Mouse (Mus musculus) forebrain, embryonic 15.5 days (tissue): ENCODE data around the gene Sfxn5. TPM values are rescaled to one million over a fixed set of nuclear protein-coding genes. Genes with fewer than 3 reads are reported as not detected.

Experiments used
- ATAC-seq: fragments of 200-750 bp; cut with Nextera tagmentation; replicated peaks from 2 replicates; pipeline ENCODE4 v1.8.0; 2017; ENCODE audit warnings: mild to moderate bottlenecking, moderate TSS enrichment, moderate library complexity
- H3K27ac ChIP-seq: fragments of 300-500 bp; sonication (generic); replicated peaks from 2 replicates; pipeline ENCODE4 v1.5.1; 2015; ENCODE audit warnings: mild to moderate bottlenecking, inconsistent platforms
- H3K27me3 ChIP-seq: fragments of 300-500 bp; sonication (generic); 2 replicates; pipeline ENCODE4 v1.6.1; 2015; ENCODE audit warnings: inconsistent platforms
- H3K36me3 ChIP-seq: fragments of 300-500 bp; sonication (generic); 2 replicates; pipeline ENCODE4 v1.6.1; 2015; ENCODE audit warnings: mild to moderate bottlenecking, inconsistent platforms
- H3K4me1 ChIP-seq: fragments of 300-500 bp; sonication (generic); 2 replicates; pipeline ENCODE4 v1.6.1; 2015; ENCODE audit warnings: inconsistent platforms
- H3K4me2 ChIP-seq: fragments of 300-500 bp; sonication (generic); replicated peaks from 2 replicates; pipeline ENCODE4 v1.6.1; 2015; ENCODE audit warnings: mild to moderate bottlenecking, inconsistent platforms
- H3K4me3 ChIP-seq: fragments of 300-500 bp; sonication (generic); 2 replicates; pipeline ENCODE4 v1.5.1; 2015; ENCODE audit warnings: mild to moderate bottlenecking, inconsistent platforms
- H3K9ac ChIP-seq: fragments of 300-500 bp; sonication (generic); replicated peaks from 2 replicates; pipeline ENCODE4 v1.6.1; 2015; ENCODE audit warnings: mild to moderate bottlenecking, inconsistent platforms
- H3K9me3 ChIP-seq: fragments of 300-500 bp; sonication (generic); 2 replicates; pipeline ENCODE4 v1.6.1; 2016; ENCODE audit warnings: inconsistent platforms
- WGBS: fragments of 180-500 bp; shearing (Covaris S2); methylation state at CpG from one replicate; pipeline ENCODE4 v1.1.7; 2015; ENCODE audit warnings: mixed read lengths; 5-methylcytosine and 5-hydroxymethylcytosine counted together
- microRNA-seq: library from miRNA; unstranded; fragments of <30 nt; microRNA quantifications from one replicate; pipeline ENCODE4, GENCODE M21; 2016
- polyA plus RNA-seq: library from polyadenylated mRNA; unstranded; fragments of >200 nt; fragmentation: Nextera tagmentation; extraction: Ambion mirVana; gene quantifications from 2 replicates; pipeline ENCODE4 v1.2.1, GENCODE M21; 2015

The Sfxn5 gene
- polyA plus RNA-seq, 1 experiment from 2014 or later: 24.2 TPM

DNA sequence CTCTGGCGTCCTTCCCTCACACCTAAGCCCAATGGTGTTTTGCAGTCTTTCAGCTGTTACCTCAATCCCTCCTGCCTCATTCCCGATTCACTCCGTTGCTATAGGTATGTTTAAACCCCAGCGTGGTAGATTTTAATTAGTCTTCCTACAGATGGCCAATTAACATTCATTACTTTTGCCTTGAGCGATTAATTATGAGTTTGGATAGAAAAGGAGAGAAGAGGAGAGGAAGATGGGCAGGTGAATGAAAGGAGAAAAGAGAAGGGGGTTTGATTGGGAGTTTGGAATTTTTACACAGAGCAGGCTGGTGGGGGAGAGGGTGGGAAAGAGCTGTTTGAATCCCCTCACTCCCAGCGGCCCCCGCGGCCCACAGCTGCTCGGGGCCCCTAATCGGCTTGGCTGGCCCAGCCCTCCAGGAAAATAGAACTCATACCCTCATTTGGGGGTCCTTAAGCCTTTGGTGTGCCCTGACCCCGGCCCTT, 167.7 kb downstream of the Sfxn5 start:
- Histone ChIP-seq H3K36me3 (no peaks in the 10 kb centered on the region), H3K9ac (peak overlapping the region; percentile 33), H3K4me3 (peak overlapping the region; percentile 24), H3K27me3 (no peaks in the 10 kb centered on the region), H3K27ac (peak overlapping the region; percentile 77), H3K4me2 (peak overlapping the region; percentile 45), H3K9me3 (no peaks in the 10 kb centered on the region), H3K4me1 (peaks cover 15% of the 10 kb centered on the region)
- peak; percentile 80 for ATAC-seq
- 6% methylated on average over 11 of the region's 11 CpGs for WGBS

Small RNAs within 50 kb of the gene (microRNA-seq; reads per million reads assigned to microRNA genes)
- not detected for gene Mir705

Other genes with a start within 250 kb of the Sfxn5 start
- 29.7 and 34.6 TPM in 2 replicates for gene Spr, start 195.7 kb downstream of the Sfxn5 start, polyA plus RNA-seq
- gene Emx1, start 146.0 kb downstream of the Sfxn5 start, polyA plus RNA-seq: 68.9 and 78.8 TPM in 2 replicates
- gene Rab11fip5, start 41.2 kb upstream of the Sfxn5 start, polyA plus RNA-seq: 15.1 and 15.2 TPM in 2 replicates
- not detected in 2 replicates for gene Noto, start 90.5 kb upstream of the Sfxn5 start, polyA plus RNA-seq
- 54.2 and 56.8 TPM in 2 replicates for gene Smyd5, start 98.6 kb upstream of the Sfxn5 start, polyA plus RNA-seq
- 644 and 647 TPM in 2 replicates for gene Cct7, start 118.1 kb upstream of the Sfxn5 start, polyA plus RNA-seq
- 28.7 and 29.7 TPM in 2 replicates for gene Pradc1, start 118.5 kb upstream of the Sfxn5 start, polyA plus RNA-seq
- gene Fbxo41, start 169.6 kb upstream of the Sfxn5 start, polyA plus RNA-seq: 7.2 and 7.4 TPM in 2 replicates
- not detected in 2 replicates for gene Egr4, start 180.2 kb upstream of the Sfxn5 start, polyA plus RNA-seq